Mouse (Mus musculus) 3T3-L1 (cell line): ENCODE data around the gene Gp9.
A peak's percentile ranks its signal among the peaks of the same experiment; 100 is the strongest.

Experiments
- DNase-seq: peaks from one replicate; pipeline ENCODE4 v3.0.0-alpha.2; 2015; ENCODE audit warnings: low read depth, low spot score

Gene Gp9

GRCm38 (mm10) chr6:87809651-87810161 lies 31.8 kb downstream of the Gp9 start:
- peak; percentile 24 for DNase-seq

GRCm38 (mm10) chr6:87810311-87810710 lies 32.4 kb downstream of the Gp9 start:
- DNase-seq = no peak

DNA sequence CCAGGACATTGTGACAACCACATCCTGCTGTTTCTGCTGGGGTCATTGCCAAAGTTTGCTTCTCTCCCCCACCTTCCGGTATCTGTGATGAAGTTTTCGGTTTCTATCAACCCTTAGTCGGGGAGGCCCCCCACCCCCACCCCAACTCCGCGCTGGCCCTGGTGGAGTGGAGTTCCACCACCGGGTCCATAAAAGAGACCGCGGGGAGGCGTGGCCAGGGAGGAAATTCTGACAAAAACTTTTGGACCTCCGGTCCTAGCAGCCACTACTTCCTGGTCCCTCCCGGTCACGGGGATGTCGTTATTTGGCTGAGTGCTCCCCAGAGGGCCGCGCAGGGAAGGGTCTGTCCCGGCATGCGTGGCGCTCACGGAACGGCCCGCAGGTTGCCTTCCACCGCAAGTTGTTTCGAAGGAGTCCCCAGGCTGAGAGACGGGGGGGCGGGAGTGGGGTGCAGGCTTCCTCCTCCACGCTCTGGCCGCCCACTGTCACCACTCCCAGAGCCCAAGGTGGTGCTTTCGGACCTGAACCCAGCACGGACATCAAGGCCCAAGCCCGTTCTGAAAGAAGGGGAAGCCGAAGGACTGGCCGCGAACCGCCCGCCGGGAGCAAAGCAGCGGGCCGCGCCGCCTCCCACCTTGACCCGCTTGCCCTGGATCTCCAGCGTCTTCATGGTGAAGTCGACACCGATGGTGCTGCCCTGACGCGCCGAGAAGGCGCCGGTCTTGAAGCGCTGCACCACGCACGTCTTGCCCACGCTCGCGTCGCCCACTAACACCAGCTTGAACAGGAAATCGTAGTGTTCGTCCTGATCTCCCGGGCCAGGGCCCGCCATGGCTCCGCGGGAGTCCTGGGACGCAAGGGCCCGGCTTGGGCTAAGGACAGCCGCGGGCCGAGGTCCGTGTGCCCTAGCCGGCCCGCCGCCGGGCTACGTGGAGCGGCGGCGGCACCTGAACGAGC lies 33.1 kb downstream of the Gp9 start:
- DNase-seq = peak; percentile 83

GRCm38 (mm10) chr6:87811675-87812338 lies 33.9 kb downstream of the Gp9 start, which contains the start of gene Rab43:
Rab43 (minus strand) TSS chr6:87812164.
- DNase-seq = peak; percentile 98

- peak; percentile 56 for DNase-seq
Observed at GRCm38 (mm10) chr6:87812656-87813055, 34.8 kb downstream of the Gp9 start.

DNA sequence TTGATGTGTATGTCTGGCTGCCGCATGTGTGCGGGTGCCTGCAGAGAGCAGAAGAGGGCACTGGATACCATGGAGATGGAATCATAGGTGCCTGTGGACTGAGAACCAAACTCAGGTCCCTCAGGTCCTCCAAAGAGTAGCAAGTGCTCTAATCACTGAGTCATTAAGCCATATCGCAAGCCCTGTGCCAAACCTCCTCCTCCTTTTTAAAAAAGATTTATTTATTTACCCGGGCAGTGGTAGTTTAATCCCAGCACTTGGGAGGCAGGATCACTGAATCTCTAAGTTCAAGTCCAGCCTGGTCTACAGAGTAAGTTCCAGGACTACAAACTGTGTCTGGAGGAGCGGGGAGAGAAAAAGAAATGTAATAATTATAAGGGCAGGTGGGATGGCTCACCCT lies 36.6 kb downstream of the Gp9 start:
- no peak for DNase-seq

GRCm38 (mm10) chr6:87820366-87820765 lies 42.5 kb downstream of the Gp9 start:
- DNase-seq = no peak
